Mouse (Mus musculus) heart, adult 2 months (tissue): ENCODE measurements around the gene Nfkbie.

Experiments
- CTCF ChIP-seq: fragments of 200-600 bp; IDR thresholded peaks from 2 replicates; pipeline ENCODE4 v1.8.1; 2022; ENCODE audit warnings: antibody characterized with exemption, mild to moderate bottlenecking, moderate library complexity
- POLR2A ChIP-seq: fragments of 200-500 bp; IDR thresholded peaks from 2 replicates; pipeline ENCODE4 v1.6.1; 2011; ENCODE audit warnings: mild to moderate bottlenecking, low read depth, low read length, control low read depth; ENCODE audit not compliant: insufficient read depth

- TF ChIP-seq POLR2A = no peak
- TF ChIP-seq CTCF = no peak
Measured at GRCm38 (mm10) chr17:45556107-45556489, 595 bp downstream of the Nfkbie start.
